Mouse (Mus musculus): ENCODE results near the gene Snx29. TPM values are rescaled to one million over a fixed set of nuclear protein-coding genes. Genes with fewer than 3 reads are reported as not detected.
"Not testable (repeated sequence)": the region's sequence is repeated elsewhere in the genome, so short reads cannot be mapped to it uniquely, and the experiment has no call there.

Gene Snx29
- polyA plus RNA-seq, 1 experiment from 2014 or later, result 10.0 TPM

GRCm38 (mm10) chr16:11297700-11298099 is 25.0 kb upstream of the Snx29 start:
- H3K4me2 ChIP-seq (replicated peaks; ENCODE audit: low read depth, low read length); H3K27me3 ChIP-seq (replicated peaks; ENCODE audit: insufficient read depth, low read length); H3K27ac ChIP-seq (ENCODE audit: low read length); H3K9me3 ChIP-seq (ENCODE audit: low read length); H3K4me3 ChIP-seq (ENCODE audit: low read depth, low read length); H3K4me1 ChIP-seq (ENCODE audit: insufficient read depth, low read depth, low read length); H3K9ac ChIP-seq (replicated peaks; ENCODE audit: low read depth); H3K36me3 ChIP-seq (ENCODE audit: insufficient read depth, low read length): not testable (repeated sequence)
- ATAC-seq (peak; percentile 48; the same call in 1 of the 2 replicates), DNase-seq (ENCODE audit: low spot score) (peak; percentile 40)
- peak; percentile 64 for TF ChIP-seq CTCF (IDR thresholded peaks at IDR 0.05)
- 69% methylated on average over 1 of the region's 1 CpGs for WGBS

- no peak overlapping the region for H3K4me2 ChIP-seq (replicated peaks; ENCODE audit: low read depth, low read length)
- H3K27ac ChIP-seq (ENCODE audit: low read length), result no peak overlapping the region
- H3K4me3 ChIP-seq (ENCODE audit: low read depth, low read length), result no peak overlapping the region
- H3K4me1 ChIP-seq (ENCODE audit: insufficient read depth, low read depth, low read length), result no peaks in the 10 kb centered on the region
- H3K36me3 ChIP-seq (ENCODE audit: insufficient read depth, low read length), result no peaks in the 10 kb centered on the region
- DNase-seq (ENCODE audit: low spot score) (no peak), ATAC-seq (no peak)
- TF ChIP-seq CTCF (IDR thresholded peaks at IDR 0.05) (no peak), EP300 (IDR thresholded peaks at IDR 0.05) (no peak)
- no peaks in the 10 kb centered on the region for H3K9me3 ChIP-seq (ENCODE audit: low read length)
- no peak overlapping the region for H3K9ac ChIP-seq (replicated peaks; ENCODE audit: low read depth)
- no peaks in the 10 kb centered on the region for H3K27me3 ChIP-seq (replicated peaks; ENCODE audit: insufficient read depth, low read length)
Observed at GRCm38 (mm10) chr16:11303741-11304140, 19.0 kb upstream of the Snx29 start.

GRCm38 (mm10) chr16:11305531-11305930 is 17.2 kb upstream of the Snx29 start:
- ATAC-seq (no peak), DNase-seq (ENCODE audit: low spot score) (no peak)
- Histone ChIP-seq H3K36me3 (ENCODE audit: insufficient read depth, low read length) (no peaks in the 10 kb centered on the region), H3K4me3 (ENCODE audit: low read depth, low read length) (no peak overlapping the region), H3K27ac (ENCODE audit: low read length) (no peak overlapping the region), H3K9ac (replicated peaks; ENCODE audit: low read depth) (no peak overlapping the region), H3K4me1 (ENCODE audit: insufficient read depth, low read depth, low read length) (no peaks in the 10 kb centered on the region), H3K4me2 (replicated peaks; ENCODE audit: low read depth, low read length) (no peak overlapping the region), H3K9me3 (ENCODE audit: low read length) (no peaks in the 10 kb centered on the region), H3K27me3 (replicated peaks; ENCODE audit: insufficient read depth, low read length) (no peaks in the 10 kb centered on the region)
- 87% methylated on average over 2 of the region's 2 CpGs for WGBS
- no peak for TF ChIP-seq EP300 (IDR thresholded peaks at IDR 0.05)

GRCm38 (mm10) chr16:11313512-11313911 is 9.2 kb upstream of the Snx29 start, which contains the start of gene Tnfrsf17:
TSS of gene Tnfrsf17 (plus strand) at chr16:11313812.
- Histone ChIP-seq H3K27me3 (replicated peaks; ENCODE audit: insufficient read depth, low read length) (no peaks in the 10 kb centered on the region), H3K9ac (replicated peaks; ENCODE audit: low read depth) (no peak within 1 kb of the TSS), H3K36me3 (ENCODE audit: insufficient read depth, low read length) (no peaks in the 10 kb centered on the region), H3K4me2 (replicated peaks; ENCODE audit: low read depth, low read length) (no peak within 1 kb of the TSS), H3K4me3 (ENCODE audit: low read depth, low read length) (no peak within 1 kb of the TSS), H3K4me1 (ENCODE audit: insufficient read depth, low read depth, low read length) (no peaks in the 10 kb centered on the region), H3K9me3 (ENCODE audit: low read length) (no peaks in the 10 kb centered on the region), H3K27ac (ENCODE audit: low read length) (no peak within 1 kb of the TSS)
- no peak for TF ChIP-seq CTCF (IDR thresholded peaks at IDR 0.05)
- no peak for TF ChIP-seq EP300 (IDR thresholded peaks at IDR 0.05)
- no peak for DNase-seq (ENCODE audit: low spot score)
- WGBS, result 65% methylated on average over 7 of the region's 7 CpGs
- no peak for ATAC-seq

GRCm38 (mm10) chr16:11315786-11316320 is 6.9 kb upstream of the Snx29 start:
- Histone ChIP-seq H3K27me3 (replicated peaks; ENCODE audit: insufficient read depth, low read length) (no peaks in the 10 kb centered on the region), H3K4me1 (ENCODE audit: insufficient read depth, low read depth, low read length) (no peaks in the 10 kb centered on the region), H3K4me2 (replicated peaks; ENCODE audit: low read depth, low read length) (no peak overlapping the region), H3K27ac (ENCODE audit: low read length) (no peak overlapping the region), H3K9me3 (ENCODE audit: low read length) (no peaks in the 10 kb centered on the region), H3K9ac (replicated peaks; ENCODE audit: low read depth) (no peak overlapping the region), H3K4me3 (ENCODE audit: low read depth, low read length) (no peak overlapping the region), H3K36me3 (ENCODE audit: insufficient read depth, low read length) (no peaks in the 10 kb centered on the region)
- 48% methylated on average over 5 of the region's 5 CpGs for WGBS
- ATAC-seq, result peak; percentile 86
- TF ChIP-seq CTCF (IDR thresholded peaks at IDR 0.05), result no peak
- TF ChIP-seq EP300 (IDR thresholded peaks at IDR 0.05), result peak; percentile 59
- peak; percentile 75 for DNase-seq (ENCODE audit: low spot score)

- DNase-seq (ENCODE audit: low spot score), result no peak
- TF ChIP-seq CTCF (IDR thresholded peaks at IDR 0.05), result peak; percentile 44
- no peak for TF ChIP-seq EP300 (IDR thresholded peaks at IDR 0.05)
- H3K4me3 ChIP-seq (ENCODE audit: low read depth, low read length), result no peak overlapping the region
- no peaks in the 10 kb centered on the region for H3K9me3 ChIP-seq (ENCODE audit: low read length)
- 69% methylated on average over 5 of the region's 5 CpGs for WGBS
- H3K27me3 ChIP-seq (replicated peaks; ENCODE audit: insufficient read depth, low read length), result no peaks in the 10 kb centered on the region
- H3K4me2 ChIP-seq (replicated peaks; ENCODE audit: low read depth, low read length), result no peak overlapping the region
- ATAC-seq, result no peak
- H3K9ac ChIP-seq (replicated peaks; ENCODE audit: low read depth), result no peak overlapping the region
- H3K4me1 ChIP-seq (ENCODE audit: insufficient read depth, low read depth, low read length), result no peaks in the 10 kb centered on the region
- no peak overlapping the region for H3K27ac ChIP-seq (ENCODE audit: low read length)
- no peaks in the 10 kb centered on the region for H3K36me3 ChIP-seq (ENCODE audit: insufficient read depth, low read length)
Observed at GRCm38 (mm10) chr16:11316748-11317147, 6.0 kb upstream of the Snx29 start.

- H3K4me2 ChIP-seq (replicated peaks; ENCODE audit: low read depth, low read length), result no peak overlapping the region
- TF ChIP-seq CTCF (IDR thresholded peaks at IDR 0.05) (no peak), EP300 (IDR thresholded peaks at IDR 0.05) (no peak)
- no peaks in the 10 kb centered on the region for H3K4me1 ChIP-seq (ENCODE audit: insufficient read depth, low read depth, low read length)
- no peak overlapping the region for H3K4me3 ChIP-seq (ENCODE audit: low read depth, low read length)
- ATAC-seq, result peak; percentile 24; the same call in 1 of the 2 replicates
- no peak overlapping the region for H3K9ac ChIP-seq (replicated peaks; ENCODE audit: low read depth)
- 29% methylated on average over 6 of the region's 6 CpGs for WGBS
- H3K36me3 ChIP-seq (ENCODE audit: insufficient read depth, low read length), result no peaks in the 10 kb centered on the region
- H3K9me3 ChIP-seq (ENCODE audit: low read length), result no peaks in the 10 kb centered on the region
- no peak for DNase-seq (ENCODE audit: low spot score)
- H3K27me3 ChIP-seq (replicated peaks; ENCODE audit: insufficient read depth, low read length), result no peaks in the 10 kb centered on the region
- H3K27ac ChIP-seq (ENCODE audit: low read length), result no peak overlapping the region
Observed at GRCm38 (mm10) chr16:11317324-11317723, 5.4 kb upstream of the Snx29 start.
